Mouse (Mus musculus): ENCODE results near the gene Fndc3b.

Gene Fndc3b

DNA sequence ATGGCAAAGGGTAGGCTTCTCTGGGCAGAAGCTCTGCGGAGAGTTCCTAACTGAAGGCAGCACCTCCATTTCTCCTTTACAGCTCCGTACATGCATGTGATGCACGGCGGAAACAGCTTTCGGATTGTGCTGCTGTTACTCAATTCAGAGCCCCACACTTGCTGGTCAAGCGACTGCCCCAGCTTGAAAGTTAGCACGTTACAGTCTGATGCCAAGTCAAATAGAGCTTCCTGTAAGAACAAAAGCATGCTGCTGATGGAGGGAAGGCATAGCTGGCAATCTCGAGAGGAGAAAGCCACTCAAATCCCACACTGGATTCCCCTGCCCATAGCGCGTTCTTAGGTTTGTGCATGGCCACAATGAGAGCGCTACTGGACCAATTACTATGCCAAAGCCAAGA is 122.5 kb downstream of the Fndc3b start:
- no peak for DNase-seq

DNA sequence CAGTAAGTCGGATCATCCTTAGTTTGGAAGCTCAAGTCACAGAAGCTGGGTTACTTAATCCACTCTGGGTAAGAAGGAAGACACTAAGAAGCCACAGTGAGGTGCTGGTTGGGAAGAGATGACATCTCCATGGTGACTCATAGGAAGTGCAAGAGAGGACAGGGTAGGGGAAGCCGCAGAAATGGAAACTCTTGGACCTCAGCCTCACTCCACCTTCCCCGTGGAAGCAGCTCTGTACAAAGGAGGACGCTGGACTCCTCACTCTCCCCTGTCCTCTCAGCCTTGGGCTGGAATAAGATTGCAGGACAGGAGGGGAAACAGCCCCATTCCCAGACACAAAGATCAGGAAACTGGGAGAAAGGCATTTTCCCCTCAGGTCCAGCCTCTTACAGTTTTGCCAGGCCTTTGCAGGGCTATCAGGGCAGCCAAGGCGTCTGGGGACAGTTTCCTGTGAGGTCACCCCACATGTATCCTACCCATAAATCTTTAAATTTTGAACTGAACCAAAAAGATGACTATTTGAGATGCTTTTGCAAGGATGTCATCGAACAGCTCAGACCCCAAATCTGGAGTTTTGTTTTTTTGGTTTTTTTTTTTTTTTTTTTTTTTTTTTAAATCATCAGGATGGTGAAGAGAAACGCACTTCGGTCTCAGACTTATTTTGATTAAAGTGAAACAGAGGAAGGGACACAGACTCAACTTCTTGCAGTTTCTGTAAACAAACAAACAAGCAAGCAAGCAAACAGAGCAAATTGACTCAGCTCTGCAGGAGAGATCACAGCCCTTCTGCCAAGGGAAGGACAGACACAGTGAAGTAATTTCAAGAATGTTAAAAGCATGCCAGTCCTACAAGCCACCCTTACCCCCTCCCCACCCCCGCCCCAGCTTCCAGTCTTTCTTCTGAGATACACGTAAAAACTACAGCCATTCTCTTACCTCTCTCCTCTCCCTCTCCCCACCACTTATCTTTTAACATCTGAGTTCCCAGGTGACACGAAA is 126.2 kb downstream of the Fndc3b start:
- DNase-seq: peak; percentile 60

DNA sequence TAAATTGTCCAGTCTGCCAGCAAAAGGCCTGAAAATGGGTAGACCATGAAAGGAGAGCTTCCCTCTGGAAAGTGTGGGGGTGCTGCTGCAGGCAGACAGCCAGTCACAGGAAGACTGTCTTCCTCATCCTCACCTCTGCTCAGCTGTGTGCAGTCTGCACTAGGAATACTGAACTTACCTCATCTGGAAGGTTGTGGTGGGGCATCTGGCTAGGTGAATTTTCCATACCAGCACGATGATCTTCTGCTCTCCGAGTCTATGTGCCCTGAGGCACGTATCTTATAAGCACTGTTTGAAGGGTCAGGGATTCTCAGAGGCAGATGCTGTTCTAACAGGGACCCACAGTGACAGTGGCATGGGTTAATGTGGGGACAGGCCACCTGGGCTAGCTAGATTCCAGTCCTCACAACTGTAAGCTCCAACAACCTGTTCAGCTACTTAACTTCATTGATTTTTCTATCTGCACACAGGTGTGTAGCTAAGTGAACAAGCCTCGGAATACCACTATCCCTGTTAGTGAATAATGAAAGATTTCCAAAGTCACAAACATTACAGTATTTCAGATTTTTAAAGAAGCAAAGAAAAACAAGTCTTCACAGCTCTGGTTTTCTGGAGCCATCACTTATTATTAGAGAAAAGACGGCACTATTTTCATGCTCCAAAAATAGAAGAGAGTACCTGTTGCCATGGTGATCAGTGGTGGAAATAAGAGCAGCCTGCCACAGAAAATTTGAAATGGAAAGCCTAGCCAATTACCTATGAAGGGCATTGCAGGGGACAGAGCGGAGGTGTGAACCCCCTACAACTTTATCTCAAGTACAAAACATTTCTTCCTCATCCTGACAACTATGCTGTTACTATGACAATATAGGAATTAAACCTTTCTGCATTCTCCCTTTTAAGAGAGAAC is 128.9 kb downstream of the Fndc3b start:
- DNase-seq: no peak

DNA sequence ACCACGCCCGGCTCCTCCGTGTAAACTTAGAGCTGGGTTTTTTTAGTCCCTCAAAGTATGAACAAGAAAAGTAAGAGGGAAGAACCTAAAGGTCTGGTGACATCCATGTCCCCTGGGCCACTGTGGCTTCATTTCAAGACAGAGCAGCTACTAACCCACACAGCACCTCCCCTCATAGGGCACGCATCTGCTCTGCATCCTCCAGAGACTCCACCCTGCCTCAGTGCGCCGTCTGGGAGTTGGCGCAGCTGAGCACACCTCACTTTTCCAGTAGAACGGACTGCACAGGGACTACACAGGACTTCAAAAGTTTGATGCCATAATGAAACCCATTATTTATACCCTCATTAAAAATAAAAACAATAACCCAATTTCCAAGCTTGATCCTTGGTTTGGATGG is 130.2 kb downstream of the Fndc3b start:
- DNase-seq: no peak

DNA sequence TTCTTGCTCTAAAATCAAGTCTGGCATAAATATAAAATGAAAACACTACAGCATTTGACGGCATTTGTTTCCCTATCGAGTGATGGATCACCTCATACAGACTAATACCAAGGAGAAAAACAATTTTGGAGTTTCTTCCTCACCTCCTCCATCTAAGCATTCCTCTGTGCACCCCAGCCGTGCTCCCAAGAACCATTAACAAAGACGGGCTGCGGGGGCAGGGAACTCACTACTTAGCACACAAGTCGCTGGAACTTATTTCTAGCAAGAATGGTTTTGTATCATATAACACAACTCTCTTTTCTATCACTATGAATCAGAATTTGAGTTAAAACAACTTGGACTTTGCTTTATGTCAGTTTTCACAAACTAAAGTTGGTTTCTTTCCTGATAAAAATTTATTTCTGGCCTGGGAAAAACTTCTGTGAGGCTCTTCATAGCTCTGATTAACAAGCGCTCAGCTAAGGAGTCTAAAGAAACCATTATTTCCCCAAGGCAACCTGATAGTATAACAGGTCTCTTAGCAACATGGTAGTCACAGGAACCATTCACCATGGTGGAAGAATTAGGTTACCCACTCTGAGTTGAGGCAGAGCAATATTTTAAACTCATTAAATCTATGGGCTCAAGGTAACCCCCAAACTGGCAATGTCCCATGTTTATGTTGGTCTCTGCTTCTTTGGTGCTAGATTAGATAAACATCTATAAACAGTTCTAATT is 131.1 kb downstream of the Fndc3b start:
- no peak for DNase-seq

DNA sequence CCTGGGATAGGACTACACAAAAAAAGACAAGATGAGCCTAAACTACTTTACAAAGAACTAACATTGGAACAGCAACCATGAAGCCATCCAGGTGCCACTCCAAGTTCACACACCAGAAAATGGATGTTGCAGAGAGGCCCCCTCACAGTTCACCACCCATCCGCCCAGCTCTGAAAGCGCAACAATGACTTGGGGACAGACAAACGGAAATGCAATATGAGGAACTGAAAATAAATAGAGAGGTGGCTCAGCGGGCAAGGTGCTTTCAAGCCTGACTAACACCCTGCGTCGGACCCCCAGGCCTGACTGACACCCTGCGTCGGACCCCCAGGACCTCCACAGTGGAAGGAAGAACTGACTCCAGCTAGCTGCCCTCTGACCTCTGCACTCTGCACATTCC is 131.9 kb downstream of the Fndc3b start:
- no peak for DNase-seq

DNA sequence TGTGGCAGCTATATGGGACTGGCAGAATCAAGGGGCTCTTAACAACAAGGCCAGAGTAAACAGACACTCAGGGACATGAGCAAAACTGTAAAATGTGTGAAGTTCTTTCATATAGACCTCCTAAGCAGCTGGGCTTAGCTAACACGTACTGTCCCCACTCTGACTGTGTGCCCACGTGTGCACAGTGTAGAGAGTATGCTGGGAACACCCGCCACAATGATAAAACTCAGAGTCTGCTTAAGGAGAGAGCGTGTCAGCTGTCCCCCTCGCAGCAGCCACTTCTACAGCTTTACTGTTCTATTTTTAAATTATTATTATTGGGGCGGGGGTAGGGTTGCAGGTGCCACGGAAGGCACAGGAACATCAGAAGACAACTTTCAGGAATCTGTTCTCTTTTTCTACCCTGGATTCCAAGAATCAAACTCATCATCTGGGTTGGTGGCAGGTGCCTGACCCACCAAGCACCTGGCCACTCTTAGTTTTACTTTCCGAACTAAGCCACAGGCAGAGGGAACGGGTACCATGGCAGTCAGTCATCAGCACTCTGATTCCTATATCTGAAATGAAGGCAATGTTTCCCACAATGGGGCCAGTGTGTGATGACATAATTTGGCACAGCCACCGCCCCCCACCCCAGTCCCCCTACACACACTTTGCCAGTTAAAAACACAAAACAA is 133.6 kb downstream of the Fndc3b start:
- no peak for DNase-seq

DNA sequence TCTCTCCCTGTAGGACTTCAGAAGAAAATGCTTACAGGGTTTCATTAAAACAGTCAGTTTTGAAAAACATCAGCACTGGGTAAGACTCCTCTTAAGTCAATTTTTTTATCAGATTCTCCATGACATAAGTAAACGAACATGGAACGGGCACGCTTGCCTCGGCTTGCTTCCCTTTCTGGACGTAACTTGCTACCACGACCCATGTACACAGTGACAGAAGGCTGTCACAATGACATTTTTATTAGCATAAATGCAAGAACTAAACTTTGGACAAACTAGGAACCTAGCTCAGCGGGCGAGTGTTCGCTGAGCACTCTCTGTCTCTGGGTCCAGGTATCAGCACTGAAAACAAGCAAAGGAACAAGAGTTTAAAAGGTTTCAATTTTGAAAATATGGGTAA is 136.9 kb downstream of the Fndc3b start:
- no peak for DNase-seq

DNA sequence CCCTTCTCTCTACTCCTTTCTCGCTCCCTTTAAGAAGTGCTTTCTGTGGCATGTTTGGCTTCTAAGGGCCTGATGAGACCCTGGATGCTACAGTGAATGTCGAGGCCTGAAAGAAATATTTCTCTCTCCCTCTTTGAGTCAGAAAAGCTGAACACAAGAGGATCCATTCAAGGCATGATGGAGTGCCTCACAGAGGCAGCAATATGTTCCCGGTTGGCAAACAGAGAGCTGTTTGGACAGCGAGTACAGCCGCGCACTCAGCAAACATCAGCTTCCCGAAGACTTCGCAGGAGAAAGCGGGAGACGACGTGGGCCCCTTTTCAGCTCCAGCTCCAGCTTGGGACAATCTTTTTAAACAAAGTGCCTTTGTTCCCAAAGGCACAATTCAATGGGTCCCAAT is 137.6 kb downstream of the Fndc3b start:
- DNase-seq: no peak

DNA sequence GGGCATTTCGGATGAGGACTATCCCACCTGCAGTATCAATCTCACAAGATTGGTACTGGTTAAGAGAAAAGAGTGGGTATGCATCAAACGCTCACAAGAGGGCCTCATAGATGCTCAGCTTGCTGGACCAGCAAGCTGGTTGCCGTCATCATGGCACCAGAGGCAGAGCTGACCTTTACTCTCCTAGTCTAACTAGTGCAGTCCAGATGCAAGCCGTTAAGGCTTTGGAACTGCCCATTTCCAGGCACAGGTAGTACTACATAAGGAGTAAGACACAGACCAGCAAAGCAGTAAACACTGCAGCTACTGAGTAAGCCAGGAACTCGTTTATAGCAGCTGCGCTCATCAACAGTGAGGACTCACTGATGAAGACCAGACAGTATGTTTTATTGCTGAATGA is 138.8 kb downstream of the Fndc3b start:
- peak; percentile 74 for DNase-seq

DNA sequence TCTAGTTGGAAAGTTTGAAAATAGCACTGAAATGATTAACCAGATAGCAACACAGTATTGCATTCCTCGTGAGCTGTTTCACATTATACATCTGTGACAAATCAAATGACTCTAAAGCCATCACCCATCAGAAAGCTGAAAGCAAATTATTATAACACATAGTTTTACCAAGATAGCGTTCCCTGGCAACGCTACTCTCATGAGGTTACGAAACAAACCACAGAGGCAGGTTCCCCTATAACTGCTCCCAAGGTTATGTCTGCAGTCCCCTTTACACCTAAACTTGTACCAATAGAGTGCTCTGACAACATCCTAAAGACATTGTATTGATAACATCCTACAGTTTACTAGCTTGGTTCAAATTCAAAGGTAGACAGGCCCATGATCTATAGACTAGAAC is 145.8 kb downstream of the Fndc3b start:
- DNase-seq: no peak

DNA sequence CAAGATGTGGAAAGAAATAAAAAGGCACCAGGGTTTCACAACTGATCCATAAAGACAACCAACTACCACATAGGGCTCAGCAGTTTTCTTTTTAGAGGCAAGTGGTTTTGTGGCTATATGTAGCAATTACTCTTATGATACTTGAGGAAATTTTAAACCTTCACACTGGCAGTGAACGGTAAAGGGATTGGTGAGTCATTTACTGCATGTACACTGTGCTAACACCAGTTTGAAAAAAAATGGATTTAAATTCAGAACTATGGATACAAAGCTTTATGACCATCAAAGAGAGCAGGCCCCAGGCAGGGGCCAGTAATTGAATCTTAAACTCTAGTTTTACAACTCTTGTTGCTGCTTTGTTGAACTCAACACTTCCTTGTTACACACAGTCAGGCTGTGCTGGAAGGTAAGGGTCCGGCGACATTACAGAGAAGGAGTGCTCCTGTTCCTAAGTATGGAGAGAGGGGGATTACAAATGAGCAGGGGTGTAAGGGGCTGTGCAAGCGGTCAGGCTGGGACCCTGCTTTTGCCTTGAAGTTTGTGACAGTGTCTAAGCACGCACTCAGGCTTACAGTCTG is 148.0 kb downstream of the Fndc3b start:
- DNase-seq: no peak

DNA sequence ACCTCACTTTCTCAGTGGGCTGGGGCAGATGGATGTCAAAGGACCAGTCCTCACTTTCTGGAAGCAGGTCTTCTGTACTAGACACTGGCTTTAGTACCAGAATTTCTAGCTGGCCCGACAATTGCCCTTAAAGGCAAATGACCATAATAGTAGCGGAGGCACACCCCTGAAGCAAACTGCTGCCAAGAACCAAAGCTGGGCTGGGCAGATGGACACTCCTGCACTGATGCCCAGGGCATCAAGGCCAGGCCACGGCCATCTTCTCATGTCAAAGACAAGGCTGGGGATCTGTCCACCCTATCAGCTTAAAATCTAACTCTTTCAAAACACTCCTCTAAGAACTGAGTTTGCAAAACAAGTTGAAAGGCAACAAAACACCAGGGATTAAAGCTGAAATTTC is 148.6 kb downstream of the Fndc3b start:
- DNase-seq: no peak

DNA sequence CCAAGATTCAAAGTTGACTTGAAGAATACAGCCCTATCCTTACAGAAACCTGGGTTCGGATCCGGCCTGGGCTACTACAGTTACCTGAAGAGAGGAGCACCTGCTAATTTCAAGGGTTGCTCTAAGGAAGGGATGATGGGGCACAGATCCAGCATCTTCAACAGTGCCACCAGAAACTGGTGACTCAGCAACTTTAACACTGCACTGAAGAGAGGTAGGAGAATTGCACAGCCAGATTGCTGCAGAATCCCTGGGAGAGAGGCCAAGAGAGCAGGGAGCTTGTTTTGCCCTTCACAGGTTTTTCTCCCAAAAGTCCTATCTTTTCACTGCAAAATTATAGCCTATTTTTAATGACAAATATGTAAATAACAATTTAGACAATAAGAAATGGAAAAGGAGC is 149.2 kb downstream of the Fndc3b start:
- DNase-seq: peak; percentile 37

DNA sequence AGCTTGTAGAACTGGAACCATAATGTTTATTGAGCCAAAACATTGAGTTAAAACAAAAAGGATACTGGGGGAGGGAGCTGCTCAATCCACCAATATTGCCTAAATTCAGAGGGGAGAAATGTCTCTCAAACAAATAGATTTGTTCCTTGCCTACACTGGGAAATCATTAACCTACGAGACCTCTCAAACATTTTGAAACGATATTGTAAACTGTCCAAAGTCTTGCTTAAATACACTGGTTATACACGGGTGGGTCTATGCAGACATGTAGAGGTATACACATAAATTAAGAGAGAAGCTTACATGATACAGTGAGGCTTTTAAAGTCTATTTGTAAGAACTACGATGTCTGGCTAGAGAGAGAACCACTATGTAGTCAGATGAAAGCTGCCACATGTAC is 151.8 kb downstream of the Fndc3b start:
- no peak for DNase-seq

DNA sequence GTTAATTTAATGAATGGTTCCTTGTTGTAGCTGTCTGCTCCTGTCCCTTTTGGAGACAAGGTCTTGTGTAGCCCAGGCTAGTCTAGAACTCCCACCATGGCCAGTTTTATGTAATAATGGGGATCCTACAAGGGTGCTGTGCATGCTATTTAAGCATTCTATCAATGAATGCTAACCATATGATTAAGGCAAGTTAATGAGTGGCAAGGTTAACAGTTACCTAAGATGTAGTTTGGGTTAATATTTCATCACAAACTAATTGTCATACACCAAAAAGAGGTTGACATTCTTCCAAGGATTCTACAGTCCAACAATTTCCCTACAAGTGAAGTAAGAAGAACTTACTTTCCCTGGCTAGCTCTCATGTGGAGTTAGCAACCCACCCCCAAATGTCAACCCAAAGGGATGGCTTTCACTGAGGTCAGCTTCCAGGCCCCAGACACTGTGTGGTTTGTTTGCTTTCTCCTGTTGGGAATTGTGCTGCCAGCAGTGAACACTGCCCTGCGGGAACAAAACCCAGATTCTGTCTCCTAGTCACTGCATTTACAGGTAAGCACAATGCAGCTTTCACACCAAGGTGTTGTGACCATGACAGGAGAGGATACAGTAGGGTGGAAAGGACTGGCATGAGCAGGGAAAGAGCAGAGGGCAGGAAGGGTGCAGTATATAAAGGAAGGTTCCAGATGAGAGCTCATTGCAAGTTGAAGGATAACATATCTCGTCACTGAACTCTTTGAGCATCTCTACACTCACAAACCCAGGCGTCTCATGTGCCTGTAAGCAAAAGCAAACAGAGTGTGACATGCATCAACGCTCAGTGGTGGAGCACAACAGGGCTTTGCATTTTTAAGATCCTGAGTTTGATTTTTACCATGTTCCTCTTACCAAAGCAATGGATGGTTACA is 153.8 kb downstream of the Fndc3b start:
- peak; percentile 45 for DNase-seq

DNA sequence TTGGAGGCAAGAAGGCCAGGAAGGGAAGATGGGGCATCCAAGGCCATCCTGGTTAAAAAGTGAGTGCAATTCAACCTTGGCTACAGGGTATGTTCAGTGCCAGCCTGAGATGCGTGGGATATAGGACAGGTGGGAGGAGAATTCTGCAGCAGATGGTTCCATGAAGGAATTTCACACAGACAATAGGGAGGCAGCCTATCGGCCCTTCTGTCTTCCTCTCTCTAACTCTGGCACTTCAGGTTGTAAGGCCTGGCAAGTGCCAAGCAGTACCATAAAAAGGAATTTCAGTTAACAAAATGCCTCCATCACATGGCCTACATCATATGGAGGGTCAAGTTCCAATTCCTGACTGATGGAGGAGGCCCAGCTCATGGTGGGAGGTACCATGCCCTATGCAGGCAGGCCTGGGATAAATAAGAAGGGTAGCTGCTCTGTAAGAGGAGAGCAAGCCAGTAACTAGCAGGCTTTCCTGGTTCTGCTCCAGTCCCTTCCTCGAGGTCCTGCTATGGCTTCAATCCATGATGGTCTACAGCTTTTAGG is 155.6 kb downstream of the Fndc3b start:
- no peak for DNase-seq

DNA sequence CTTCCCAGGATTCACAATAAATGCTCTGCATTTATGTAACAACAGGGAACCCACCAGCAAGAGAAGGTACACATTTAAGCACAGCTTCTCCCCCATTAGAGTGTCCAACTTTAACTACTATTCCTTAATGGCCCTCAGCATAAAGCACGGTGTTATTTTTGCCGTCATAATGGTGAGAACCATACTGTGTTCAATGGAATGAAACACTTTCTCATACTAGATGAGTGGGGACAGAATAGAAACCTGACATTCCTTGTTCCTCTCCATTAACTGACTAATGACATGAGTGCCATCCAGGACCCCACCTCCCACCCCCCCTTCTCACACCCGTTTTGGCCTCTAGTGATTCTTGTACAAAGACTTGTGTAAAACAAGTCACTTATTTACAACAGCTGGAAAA is 156.8 kb downstream of the Fndc3b start:
- DNase-seq: no peak

DNA sequence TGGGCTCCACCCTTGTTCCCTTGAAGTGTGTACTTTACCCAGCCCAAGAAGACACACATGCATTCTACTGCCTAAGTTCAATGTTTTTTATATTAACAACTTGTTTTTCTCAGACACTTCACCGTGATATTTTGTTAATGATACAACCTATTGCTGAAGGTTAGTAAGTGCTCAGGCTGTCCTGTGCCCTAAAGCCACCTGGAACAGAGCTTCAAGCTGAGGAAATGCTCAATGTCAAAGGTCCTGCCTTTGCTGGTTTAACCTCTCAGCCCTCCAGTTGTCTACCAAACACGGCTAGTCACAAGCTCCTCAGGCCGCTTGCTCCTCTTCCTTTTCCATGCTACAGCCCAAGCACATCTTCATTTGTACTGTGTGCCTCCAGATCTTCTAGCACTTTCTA is 157.3 kb downstream of the Fndc3b start:
- peak; percentile 55 for DNase-seq

DNA sequence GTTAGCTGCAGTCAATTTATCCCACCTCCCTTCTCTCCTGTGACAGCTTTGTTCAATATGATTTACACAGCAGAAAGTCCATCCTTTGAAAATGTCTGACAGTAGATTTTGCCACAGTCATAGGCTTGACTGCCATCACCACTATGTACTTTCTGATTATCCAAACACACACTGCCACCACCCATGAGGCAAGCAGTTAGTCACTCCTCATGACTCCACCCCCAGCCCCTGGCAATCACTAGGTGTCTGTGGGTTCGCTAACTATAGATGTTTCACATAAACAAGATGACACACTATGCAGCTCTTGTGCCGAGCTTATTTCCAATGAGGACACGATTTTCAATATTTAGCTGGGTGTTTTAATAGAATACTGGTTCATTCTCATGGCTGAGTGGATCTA is 160.1 kb downstream of the Fndc3b start:
- DNase-seq: no peak

DNA sequence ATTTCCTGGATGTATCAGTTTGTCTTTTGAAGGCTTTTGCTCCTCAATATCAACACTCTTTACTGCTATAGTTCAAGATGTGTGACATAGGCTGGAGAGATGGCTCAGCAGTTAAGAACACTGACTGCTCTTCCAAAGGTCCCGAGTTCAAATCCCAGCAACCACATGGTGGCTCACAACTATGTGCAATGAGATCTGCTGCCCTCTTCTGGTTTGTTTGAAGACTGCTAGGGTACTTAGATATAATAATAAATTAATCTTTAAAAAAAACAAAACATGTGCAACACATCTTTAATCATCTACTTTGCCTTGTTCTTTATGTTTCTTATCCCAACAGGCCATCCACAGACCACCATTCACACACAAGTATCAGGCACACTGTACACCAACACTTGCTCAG is 160.7 kb downstream of the Fndc3b start:
- DNase-seq: no peak

All from kidney, postnatal 14 days (tissue).